Mouse (Mus musculus) olfactory bulb, adult 2 months (tissue): ENCODE data around the gene Ppp1r1b.

Experiments used
- CTCF ChIP-seq: fragments of 200-500 bp; IDR thresholded peaks from 2 replicates; pipeline ENCODE4 v1.5.1; 2012; ENCODE audit warnings: low read depth, mild to moderate bottlenecking, low read length, moderate library complexity; ENCODE audit not compliant: insufficient read depth
- POLR2A ChIP-seq: fragments of 200-500 bp; IDR thresholded peaks from 2 replicates; pipeline ENCODE4 v1.6.1; 2012; ENCODE audit warnings: mild to moderate bottlenecking, low read depth, low read length, moderate library complexity; ENCODE audit not compliant: insufficient read depth

GRCm38 (mm10) chr11:98394301-98394700 lies 46.1 kb downstream of the Ppp1r1b start:
- TF ChIP-seq CTCF (no peak), POLR2A (no peak)
